Mouse (Mus musculus) left cerebral cortex, postnatal 10 days (tissue): ENCODE results near the gene Muc1. TPM values are rescaled to one million over a fixed set of nuclear protein-coding genes. Genes with fewer than 3 reads are reported as not detected.

Experiments used
- DNase-seq, 2 experiments: peaks; one replicate each; pipeline ENCODE4 v3.0.0; 2021 to 2022; ENCODE audit warnings: low spot score in 2 of 2, mixed read lengths in 1 of 2; ENCODE audit errors: extremely low spot score in 1 of 2
- intact Hi-C: fragments of 180-260 bp; cut with DNase I; formaldehyde crosslinking; loops from one replicate; pipeline ENCODE4 v1.15.1; 2025
- total RNA-seq, 2 experiments: library from RNA; stranded (reverse); gene quantifications; 2 replicates each; pipeline ENCODE4 v1.2.3; 2021

Muc1 gene
- total RNA-seq, 2 experiments from 2014 or later, result 0.58 to 1.8 TPM

- intact Hi-C loops, result no loop called here
- DNase-seq, result no peak
These were observed 419 bp downstream of the Muc1 start for GRCm38 (mm10) chr3:89229276-89229675.

DNA sequence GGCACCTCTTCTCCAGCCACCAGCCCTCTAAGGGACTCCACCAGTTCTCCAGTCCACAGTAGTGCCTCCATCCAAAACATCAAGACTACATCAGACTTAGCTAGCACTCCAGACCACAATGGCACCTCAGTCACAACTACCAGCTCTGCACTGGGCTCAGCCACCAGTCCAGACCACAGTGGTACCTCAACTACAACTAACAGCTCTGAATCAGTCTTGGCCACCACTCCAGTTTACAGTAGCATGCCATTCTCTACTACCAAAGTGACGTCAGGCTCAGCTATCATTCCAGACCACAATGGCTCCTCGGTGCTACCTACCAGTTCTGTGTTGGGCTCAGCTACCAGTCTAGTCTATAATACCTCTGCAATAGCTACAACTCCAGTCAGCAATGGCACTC lies 1.7 kb downstream of the Muc1 start:
- intact Hi-C loops, result no loop called here
- no peak for DNase-seq

- no peak for DNase-seq
- intact Hi-C loops, result no loop called here
These were observed 2.5 kb downstream of the Muc1 start for GRCm38 (mm10) chr3:89231345-89231744.

DNA sequence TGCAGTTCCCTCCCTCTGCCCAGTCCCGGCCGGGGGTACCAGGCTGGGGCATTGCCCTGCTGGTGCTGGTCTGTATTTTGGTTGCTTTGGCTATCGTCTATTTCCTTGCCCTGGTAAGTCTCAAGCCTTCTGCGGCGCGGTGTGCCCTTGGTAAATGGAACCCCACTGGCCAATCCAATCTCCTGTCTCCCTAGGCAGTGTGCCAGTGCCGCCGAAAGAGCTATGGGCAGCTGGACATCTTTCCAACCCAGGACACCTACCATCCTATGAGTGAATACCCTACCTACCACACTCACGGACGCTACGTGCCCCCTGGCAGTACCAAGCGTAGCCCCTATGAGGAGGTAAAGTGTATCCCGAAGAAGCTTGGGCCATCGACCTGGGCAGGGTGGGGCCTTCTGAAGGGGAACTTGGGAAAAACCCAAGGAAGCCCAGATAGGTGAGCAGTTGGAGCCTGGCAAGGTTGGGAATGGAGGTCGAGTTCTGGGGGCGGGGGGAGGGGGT lies 3.0 kb downstream of the Muc1 start:
- DNase-seq, result peak in 1 of 2 experiments; percentile 45
- intact Hi-C loops, result no loop called here

GRCm38 (mm10) chr3:89232614-89233013 lies 3.8 kb downstream of the Muc1 start:
- DNase-seq, result peak in 1 of 2 experiments; percentile 37
- intact Hi-C loops, result no loop called here

GRCm38 (mm10) chr3:89233562-89234110 lies 4.8 kb downstream of the Muc1 start:
- intact Hi-C loops, result no loop called here
- DNase-seq, result peak in 1 of 2 experiments; percentile 49

- intact Hi-C loops, result no loop called here
- DNase-seq, result no peak
These were observed 7.7 kb downstream of the Muc1 start for GRCm38 (mm10) chr3:89236516-89236915.

- intact Hi-C loops, result no loop called here
- DNase-seq, result no peak
These were observed 8.8 kb downstream of the Muc1 start for GRCm38 (mm10) chr3:89237682-89238081.

- intact Hi-C loops, result no loop called here
- no peak for DNase-seq
These were observed 9.6 kb downstream of the Muc1 start for GRCm38 (mm10) chr3:89238494-89238893.

DNA sequence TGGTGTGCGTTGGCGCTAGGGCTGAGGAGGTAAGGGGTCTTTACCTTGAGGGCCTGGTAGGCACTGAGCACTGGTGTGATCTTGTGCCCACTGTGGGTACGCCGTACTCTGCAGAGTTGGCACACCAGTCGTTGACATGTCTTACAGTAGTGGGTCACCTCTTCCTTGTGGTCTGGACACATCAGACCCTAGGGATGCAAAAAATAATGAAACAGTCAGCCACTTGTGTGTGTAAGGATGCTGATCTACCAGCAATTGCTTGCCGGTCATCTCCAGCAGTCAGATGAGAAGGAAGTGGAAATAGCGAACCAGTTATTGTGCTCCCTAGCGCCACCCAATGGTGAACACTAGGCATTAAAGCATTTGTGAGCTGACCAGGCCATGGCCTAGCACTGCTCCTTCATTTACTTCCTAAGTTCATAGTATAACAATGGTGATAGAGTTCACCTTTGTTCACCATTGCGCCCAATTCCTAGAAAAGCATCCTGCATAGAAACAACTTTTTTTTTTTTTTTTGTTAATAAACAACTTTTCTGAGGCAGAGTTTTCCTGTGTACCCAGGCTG lies 13.6 kb downstream of the Muc1 start:
- DNase-seq, result peak in 1 of 2 experiments; percentile 78
- intact Hi-C loops, result no loop called here

DNA sequence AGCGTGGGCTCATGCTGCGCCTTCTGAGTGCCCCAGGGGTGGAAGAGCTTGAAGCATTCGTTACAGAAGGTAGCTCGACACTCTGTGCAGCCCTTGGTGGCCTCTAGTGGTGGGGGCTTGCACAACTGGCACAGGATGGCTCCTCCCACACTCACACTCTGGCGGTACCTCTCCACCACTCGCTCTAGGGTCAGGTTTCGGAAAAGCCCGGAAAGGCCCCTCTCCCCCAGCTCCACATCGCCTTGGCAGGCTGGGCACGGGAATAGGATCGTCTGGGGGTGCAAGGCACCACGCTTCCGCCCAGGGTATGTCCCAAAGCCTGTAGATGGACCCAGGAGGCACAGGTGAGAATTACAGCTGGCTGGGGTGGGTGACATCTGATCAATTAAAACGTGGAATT lies 14.8 kb downstream of the Muc1 start:
- intact Hi-C loops, result no loop called here

GRCm38 (mm10) chr3:89244158-89244981 lies 15.5 kb downstream of the Muc1 start:
- intact Hi-C loops, result no loop called here
- peak in 1 of 2 experiments; percentile 74 for DNase-seq

More for the DNA sequence above, 14.8 kb downstream of the Muc1 start:
- DNase-seq, result peak in 1 of 2 experiments; percentile 69

DNA sequence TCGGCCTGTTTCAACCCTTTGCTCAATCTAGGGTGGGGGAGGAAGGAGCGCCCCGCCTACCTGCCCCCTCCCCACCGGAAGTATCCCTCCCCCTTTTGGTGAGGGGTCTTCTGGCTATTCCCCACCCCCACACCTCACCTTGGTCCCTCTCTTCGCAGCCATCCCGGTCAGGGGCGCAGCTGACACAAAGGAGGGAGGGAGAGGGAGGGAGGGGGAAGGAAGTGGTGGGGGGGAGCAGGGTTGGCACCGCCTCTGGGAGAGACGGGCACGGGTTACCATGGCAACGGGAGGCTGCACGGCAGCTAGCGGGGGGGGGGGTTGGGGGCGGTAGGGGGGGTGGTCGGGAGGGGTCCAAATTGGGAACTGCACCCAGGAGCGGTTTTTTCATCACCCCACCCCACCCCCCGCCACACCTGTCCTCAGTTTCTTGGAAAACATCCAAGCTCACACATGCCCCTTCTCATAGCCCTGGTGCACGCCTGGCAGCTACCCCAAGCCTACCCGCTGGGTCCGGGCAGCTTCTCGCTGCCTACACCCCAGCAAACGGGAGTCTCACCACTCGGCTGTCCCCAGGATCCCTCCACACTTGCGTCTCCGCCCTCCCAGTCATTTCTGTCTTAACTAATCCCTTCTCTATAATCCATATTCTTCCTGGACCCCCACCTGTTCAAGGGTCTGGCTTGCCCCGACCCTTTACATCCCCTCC lies 16.3 kb downstream of the Muc1 start:
- intact Hi-C loops, result loop anchor here (5.0 kb wide), 1 partner anchor 37 kb away; the partner anchor contains the start of gene Efna1
- DNase-seq, result peak; percentile 72 to 90

GRCm38 (mm10) chr3:89245688-89246171 lies 16.9 kb downstream of the Muc1 start, which contains the start of gene Krtcap2:
Gene Krtcap2 (plus strand): TSS chr3:89245966.
- intact Hi-C loops, result loop anchor here (5.0 kb wide), 1 partner anchor 37 kb away; the partner anchor contains the start of gene Efna1
- DNase-seq, result peak; percentile 82 to 84

DNA sequence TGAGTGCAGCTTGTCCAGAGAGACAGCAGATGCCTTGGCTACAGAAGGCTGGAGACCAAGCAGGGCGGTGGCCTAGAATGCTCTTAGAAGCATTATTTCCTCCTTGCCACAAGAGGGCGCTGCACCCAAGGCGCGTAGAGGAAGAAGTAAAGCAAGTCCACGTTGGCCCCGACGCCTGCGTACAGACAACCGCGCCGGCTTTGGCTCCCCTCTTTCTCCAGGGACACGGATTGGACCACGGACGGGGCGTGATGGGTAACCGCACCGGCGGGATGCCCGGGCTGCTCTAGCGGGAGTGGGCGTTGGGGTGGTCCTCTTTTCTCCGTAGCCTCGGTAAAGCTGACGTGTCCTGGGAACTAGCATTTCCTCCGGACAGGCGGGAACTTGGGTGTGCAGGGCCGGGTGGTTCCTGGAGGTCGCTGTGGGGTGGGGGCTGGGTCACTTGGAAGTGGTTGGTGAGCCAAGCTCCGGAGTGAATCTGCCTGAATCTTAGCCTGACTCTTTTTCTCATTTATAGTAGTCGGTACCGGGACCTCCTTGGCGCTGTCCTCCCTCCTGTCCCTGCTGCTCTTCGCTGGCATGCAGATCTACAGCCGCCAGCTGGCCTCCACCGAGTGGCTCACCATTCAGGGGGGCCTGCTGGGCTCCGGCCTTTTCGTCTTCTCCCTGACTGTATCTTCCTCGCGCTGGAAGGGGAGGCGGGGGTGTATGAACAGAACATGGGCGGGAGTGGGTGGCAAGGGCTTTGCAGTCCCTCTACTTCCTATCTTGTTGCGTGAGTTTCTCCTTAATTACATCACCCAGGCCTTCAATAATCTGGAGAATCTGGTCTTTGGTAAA lies 17.6 kb downstream of the Muc1 start, which contains the start of gene Trim46:
TSS of gene Trim46 (minus strand) at position 49 of the 840 bp plus-strand sequence.
- peak; percentile 90 to 94 for DNase-seq
- intact Hi-C loops, result loop anchor here (5.0 kb wide), 1 partner anchor 36 kb away; the partner anchor contains the start of gene Efna1

DNA sequence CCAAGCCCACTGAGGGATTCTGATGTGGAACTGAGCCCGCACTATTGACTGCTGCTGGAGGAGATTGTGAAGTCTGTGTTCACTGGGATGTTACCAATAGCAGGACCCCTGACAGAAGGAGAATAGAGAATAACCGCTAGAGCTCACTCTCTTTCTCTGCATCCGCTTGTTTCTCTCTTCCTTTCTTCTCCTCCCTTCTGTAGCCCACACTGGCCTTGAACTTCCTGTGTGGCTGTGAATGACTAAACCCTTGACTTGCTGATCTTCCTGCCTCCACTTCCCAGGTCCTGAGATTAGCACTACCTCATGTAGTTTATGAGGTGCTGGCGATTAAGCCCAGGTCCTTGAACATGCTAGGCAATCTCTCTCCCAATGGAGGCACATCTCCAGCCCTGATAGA lies 18.6 kb downstream of the Muc1 start:
- intact Hi-C loops, result loop anchor here (5.0 kb wide), 1 partner anchor 35 kb away; the partner anchor contains the start of gene Efna1
- no peak for DNase-seq

DNA sequence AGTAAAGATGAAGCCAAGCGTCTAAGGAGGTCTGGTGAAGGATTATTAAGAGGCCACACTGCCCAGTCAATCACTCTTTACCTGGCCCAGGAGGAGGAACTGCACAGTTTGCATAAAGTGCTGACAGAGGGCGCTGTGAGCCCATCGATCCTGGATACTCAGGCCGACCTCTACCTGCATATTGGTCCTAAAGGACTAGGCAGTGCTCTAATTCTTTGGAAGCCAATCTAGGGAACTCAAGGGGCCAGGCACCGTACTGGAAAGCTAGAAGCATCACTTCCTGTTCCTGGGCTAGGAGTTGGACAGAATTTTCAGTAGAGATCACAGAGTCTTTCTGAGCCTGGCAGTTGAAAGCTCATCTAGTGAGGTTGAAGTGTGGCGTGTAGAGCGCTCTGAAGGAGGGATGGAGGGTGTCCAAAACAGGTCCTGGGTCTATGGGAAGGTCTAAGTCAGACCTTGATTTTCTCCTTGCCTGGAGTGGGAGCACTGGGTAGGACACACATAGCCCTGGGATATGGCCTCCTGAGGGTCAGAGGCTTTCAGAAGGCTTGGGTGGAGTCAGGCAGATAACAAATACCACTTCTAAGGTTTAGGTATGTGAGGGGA lies 21.7 kb downstream of the Muc1 start:
- intact Hi-C loops, result loop anchor here (5.0 kb wide), 1 partner anchor 47 kb away; no protein-coding TSS in a partner anchor
- no peak for DNase-seq
